Mouse (Mus musculus): ENCODE data around the gene Cstf3.

The Cstf3 gene

GRCm38 (mm10) chr2:104603431-104603830 is 13.1 kb downstream of the Cstf3 start:
- in situ Hi-C loops (cut with MseI, MboI): no loop called here

DNA sequence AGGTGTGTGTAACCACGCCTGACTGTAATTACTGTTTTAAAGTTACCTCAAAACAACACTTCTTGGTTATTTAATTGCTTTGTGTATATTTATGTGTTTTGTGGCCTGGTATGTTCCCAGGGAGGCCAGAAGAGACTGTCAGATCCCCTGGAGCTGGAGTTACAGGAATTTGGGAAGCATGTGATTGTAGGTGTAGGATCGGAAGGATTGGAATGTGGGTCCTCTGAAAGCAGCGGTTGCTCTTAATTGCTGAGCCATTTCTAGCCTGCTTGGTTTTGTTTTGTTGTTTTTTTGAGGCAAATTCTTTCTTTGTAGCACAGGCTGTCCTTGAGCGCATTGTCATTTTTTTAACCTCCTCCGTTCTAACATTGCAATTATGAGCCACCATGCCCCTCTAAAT is 14.4 kb downstream of the Cstf3 start:
- in situ Hi-C loops (cut with MseI, MboI): no loop called here

- in situ Hi-C loops (cut with MseI, MboI): no loop called here
Observed at GRCm38 (mm10) chr2:104605560-104605959, 15.2 kb downstream of the Cstf3 start.

DNA sequence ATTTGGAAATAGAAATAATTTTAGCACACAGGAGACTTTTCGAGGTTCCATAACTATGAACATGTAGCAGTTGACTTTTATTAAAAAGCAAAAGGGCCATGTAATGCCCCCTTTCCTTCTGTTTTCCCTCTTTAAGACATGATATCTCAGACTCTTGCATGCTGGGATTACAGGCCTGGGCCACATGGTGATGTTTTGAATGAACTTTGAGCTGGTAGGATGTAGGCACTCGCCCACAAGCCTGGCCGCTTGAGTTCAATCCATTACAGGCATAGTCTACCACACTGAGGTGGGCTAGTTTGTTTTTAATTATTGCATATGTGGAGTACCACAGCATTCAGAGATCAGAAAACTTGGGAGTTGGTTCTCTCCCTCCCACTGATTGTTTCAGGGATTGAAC is 24.5 kb downstream of the Cstf3 start:
- in situ Hi-C loops (cut with MseI, MboI): no loop called here

GRCm38 (mm10) chr2:104615985-104616711 is 25.8 kb downstream of the Cstf3 start:
- in situ Hi-C loops (cut with MseI, MboI): no loop called here

DNA sequence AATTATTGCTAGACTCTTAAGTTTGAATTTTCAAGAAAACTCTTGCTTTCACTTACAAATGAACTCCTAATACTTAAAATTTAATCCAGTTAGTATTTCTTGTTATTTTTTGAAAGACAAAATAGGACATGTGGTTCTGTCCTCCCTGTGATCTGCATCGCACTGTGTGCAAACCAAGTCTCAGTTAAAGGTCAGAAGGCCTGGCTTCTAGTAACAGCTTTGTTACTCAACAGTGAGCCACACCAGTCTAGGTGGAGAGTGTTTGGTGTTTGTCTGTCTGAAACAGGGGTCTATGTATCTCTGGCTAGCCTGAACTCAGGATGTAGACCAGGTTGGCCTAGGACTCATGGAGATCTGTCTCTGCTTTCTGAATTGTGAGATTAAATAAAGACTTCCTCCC is 68.3 kb downstream of the Cstf3 start:
- in situ Hi-C loops (cut with MseI, MboI): no loop called here

GRCm38 (mm10) chr2:104663372-104664100 is 73.2 kb downstream of the Cstf3 start:
- in situ Hi-C loops (cut with MseI, MboI): no loop called here

DNA sequence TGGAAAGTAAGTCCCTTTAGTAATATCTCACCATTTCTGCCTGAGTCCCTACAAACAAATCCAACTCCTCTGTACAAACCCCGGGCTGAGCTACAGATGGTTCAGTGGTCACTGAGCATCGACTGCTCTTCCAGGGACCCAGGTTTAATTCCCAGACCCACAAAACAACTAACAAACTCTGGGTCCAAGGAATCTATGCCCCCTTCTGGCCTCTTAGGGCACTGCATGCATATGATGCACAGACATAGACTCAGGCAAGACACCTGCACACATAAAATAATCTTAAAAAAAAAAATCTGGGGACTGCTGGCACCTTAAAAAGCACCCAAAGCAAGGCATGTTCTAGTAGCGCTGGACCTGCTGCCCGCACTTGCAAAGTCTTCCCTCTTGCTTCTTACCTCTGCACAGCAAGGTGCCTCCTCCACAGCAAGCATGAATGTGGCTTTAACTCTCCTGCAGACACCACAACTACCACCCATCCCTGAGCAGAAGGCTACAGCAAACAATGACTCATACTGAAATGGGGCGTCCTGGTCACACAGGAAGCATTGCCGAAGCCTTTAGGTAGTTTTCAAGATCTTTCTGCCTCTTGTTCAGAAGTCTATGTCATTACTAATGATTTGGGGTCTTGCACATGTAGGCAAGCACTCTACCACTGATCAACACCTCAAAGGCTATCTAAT is 78.9 kb downstream of the Cstf3 start:
- in situ Hi-C loops (cut with MseI, MboI): no loop called here

DNA sequence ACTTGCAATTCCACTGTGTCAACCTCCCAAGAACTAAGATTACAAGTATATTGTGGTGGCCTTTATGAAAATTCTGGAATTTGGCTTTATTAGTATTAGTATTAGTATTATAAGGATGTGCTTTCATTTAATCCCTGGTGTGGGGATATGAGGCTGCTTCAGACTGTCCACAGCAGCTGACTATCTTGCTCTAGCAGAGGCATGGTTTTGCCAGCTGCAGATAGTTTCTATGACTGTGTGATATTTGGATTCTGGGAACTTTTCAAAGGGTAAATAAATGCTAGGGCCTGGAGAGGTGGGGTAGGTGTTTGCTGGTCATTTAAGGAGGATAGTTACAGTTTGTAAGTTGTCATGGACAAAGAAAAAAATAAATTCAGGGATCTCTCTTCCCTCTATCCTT is 81.4 kb downstream of the Cstf3 start:
- in situ Hi-C loops (cut with MseI, MboI): no loop called here

DNA sequence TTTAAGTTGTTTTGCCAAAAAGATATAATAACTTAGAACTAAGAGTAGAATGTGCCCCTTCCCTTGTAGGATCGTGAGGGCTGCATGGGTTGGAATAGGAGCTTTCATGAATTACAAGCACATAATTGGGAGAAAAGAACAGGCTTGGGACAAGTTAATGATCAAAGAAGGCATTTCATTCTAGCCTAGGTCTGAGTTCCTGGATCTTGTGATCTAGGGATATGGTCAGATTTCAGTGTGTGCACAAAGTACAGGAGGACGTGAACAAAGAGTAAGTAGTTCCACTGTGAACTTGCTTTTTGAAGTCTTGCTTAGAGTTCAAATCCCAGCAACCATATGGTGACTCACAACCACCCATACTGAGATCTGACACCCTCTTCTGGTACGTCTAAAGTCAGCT is 87.0 kb downstream of the Cstf3 start:
- in situ Hi-C loops (cut with MseI, MboI): no loop called here

DNA sequence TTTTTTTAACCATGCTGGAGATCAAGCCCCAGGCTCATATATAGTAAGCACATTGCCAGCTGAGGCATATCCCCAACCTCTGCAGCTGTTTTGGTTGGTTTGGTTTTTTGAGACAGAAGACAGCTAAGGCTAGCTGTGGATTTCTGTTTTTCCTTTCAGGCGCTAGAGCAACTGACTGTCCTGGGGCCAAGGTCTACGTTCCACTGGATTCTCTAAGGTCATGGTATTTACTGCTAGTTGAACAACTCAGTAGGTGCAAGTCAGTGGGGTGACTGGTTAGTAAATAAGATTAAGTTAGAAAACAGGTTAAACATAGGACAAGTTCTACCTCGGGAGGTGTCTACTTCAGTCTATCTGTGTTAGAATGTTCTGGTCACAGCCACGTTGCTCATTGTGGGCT is 94.4 kb downstream of the Cstf3 start:
- in situ Hi-C loops (cut with MseI, MboI): loop anchor here in 1 of 2 experiments (10.0 kb wide), 1 partner anchor 70 kb away; no protein-coding TSS in a partner anchor

GRCm38 (mm10) chr2:104685418-104685817 is 95.1 kb downstream of the Cstf3 start:
- in situ Hi-C loops (cut with MseI, MboI): loop anchor here in 1 of 2 experiments (10.0 kb wide), 1 partner anchor 69 kb away; no protein-coding TSS in a partner anchor

DNA sequence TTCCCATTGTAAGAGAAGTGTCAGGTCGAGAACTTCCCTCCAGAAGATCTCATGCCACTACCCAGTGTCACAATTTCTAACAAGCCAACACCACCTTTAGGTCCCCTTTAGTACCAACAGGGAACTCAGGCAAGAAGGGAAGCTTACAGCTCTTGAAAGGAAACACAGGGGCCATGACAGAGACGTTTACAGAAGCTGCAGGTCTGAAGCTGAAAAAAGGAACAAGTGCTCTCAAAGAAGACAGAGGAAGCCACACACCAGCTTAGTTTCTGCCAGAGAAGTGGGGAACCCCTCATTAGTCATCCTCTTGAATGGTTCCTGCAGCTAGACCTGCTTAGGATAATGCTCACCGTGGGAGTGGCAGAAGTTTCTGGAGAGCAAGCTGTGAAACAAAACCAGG is 96.9 kb downstream of the Cstf3 start:
- in situ Hi-C loops (cut with MseI, MboI): loop anchor here in 1 of 2 experiments (10.0 kb wide), 1 partner anchor 68 kb away; no protein-coding TSS in a partner anchor

GRCm38 (mm10) chr2:104688321-104688720 is 98.0 kb downstream of the Cstf3 start:
- in situ Hi-C loops (cut with MseI, MboI): loop anchor here in 1 of 2 experiments (10.0 kb wide), 1 partner anchor 66 kb away; no protein-coding TSS in a partner anchor

GRCm38 (mm10) chr2:104688724-104689123 is 98.4 kb downstream of the Cstf3 start:
- in situ Hi-C loops (cut with MseI, MboI): loop anchor here in 1 of 2 experiments (10.0 kb wide), 1 partner anchor 66 kb away; no protein-coding TSS in a partner anchor

DNA sequence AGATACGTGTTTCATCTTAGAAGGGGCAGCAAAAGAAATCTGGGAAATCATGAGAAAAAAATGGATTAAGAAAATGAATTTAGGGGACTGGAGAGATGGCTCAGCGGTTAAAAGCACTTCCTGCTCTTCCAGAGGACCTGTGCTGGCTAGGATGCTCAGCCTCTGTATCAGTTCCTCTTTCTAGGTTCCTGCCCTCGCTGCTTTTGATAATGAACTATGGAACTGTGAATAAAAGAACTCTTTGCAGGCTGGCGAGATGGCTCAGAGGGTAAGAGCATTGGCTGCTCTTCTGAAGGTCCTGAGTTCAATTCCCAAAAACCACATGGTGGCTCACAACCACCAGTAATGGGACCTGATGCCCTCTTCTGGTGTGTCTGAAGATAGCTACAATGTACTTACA is 100.4 kb downstream of the Cstf3 start:
- in situ Hi-C loops (cut with MseI, MboI): no loop called here

DNA sequence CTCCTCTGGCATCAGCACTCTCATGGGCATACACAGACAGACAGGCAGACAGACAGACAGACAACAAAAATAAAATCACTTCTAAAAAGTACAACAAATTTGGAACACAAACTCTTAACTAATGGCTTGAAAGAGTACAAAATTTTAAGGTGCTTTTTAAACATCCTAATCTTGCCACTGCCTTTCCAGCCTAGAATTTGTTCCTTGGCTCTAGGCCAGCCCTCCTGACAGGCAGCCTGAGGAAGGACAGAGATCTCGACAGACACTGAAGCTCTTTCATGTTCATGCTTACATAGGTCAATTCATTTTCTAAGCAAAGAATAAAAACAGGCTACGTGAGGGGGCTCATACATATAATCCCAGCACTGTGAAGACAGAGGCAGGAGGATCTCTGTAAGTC is 102.2 kb downstream of the Cstf3 start:
- in situ Hi-C loops (cut with MseI, MboI): no loop called here

DNA sequence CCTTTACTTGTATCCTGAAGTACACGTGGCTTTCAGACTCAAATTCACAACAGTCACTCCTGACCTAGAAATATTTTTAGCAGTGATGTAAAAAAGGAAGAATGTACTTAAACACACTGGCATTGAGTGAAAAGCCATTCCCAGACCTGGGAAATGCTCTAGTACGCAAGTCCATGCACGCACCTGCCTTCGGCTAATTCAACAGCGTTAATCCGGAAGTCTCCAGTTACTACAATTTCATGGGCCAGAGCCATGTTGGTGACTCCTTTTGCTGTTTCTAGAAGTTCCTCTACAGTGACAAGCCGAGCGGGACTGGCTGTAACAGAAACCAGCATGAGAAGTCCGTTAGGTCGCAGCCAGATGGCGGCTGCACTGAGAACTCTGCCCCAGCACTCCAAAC is 109.3 kb downstream of the Cstf3 start:
- in situ Hi-C loops (cut with MseI, MboI): no loop called here

GRCm38 (mm10) chr2:104703158-104703557 is 112.8 kb downstream of the Cstf3 start:
- in situ Hi-C loops (cut with MseI, MboI): no loop called here

GRCm38 (mm10) chr2:104704355-104704754 is 114.0 kb downstream of the Cstf3 start:
- in situ Hi-C loops (cut with MseI, MboI): no loop called here

DNA sequence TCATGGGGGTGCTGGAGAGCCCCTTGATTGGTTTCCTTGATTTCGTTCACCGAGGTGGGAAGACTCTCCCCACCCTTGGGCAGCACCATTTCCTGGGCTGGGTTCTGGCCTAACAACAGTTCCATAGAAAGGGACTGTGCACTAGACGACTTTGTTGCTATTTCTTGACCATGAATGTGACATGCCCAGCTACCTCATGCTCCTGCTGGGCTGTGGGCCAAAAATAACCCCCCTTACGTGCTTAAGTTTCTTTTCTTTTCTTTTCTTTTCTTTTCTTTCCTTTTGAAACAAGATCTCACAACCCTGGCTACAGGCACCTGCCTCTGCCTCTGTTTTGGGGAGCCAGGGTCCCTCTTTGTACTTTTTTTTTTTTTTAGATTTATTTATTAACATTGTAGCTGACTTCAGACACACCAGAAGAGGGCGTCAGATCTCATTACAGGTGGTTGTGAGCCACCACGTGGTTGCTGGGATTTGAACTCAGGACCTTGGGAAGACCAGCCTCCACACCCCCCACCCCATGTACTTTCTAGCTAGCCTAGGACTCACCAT is 119.5 kb downstream of the Cstf3 start:
- in situ Hi-C loops (cut with MseI, MboI): no loop called here

Measured in mouse trophoblast stem cell (cell line).